Mouse (Mus musculus) olfactory bulb, adult 2 months (tissue): ENCODE measurements around the gene Wwc2.

ENCODE experiments used
- CTCF ChIP-seq: fragments of 200-500 bp; IDR thresholded peaks from 2 replicates; pipeline ENCODE4 v1.5.1; 2012; ENCODE audit warnings: low read depth, mild to moderate bottlenecking, low read length, moderate library complexity; ENCODE audit not compliant: insufficient read depth
- POLR2A ChIP-seq: fragments of 200-500 bp; IDR thresholded peaks from 2 replicates; pipeline ENCODE4 v1.6.1; 2012; ENCODE audit warnings: mild to moderate bottlenecking, low read depth, low read length, moderate library complexity; ENCODE audit not compliant: insufficient read depth

DNA sequence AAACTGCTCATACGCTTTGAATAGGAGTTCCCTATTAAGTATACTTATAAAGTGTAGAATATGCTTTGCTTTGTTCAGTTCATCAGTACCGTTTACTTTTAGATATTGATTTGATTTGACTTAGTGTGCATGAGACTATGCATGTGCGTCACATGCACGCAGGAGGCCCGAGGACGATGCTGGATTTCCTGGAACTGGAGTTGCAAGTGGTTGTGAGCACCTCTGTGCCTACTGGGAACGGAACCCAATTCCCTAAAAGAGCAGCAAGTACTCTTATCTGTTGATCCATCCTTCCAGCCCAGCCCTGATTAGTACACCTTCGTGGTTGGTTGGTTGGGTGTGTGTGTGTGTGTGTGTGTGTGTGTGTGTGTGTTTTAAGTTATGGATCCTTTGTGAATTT is 76.6 kb downstream of the Wwc2 start:
- no peak for TF ChIP-seq CTCF
- no peak for TF ChIP-seq POLR2A
